Mouse (Mus musculus) thymus, adult 2 months (tissue): ENCODE measurements around the gene Auts2.

Experiments used
- CTCF ChIP-seq: fragments of 200-500 bp; IDR thresholded peaks from 2 replicates; pipeline ENCODE4 v1.5.1; 2012; ENCODE audit warnings: mild to moderate bottlenecking, control low read depth, low read length, moderate library complexity, borderline replicate concordance; ENCODE audit not compliant: control insufficient read depth, poor library complexity, insufficient read depth; ENCODE audit errors: extremely low read depth
- POLR2A ChIP-seq: fragments of 200-500 bp; IDR thresholded peaks from 2 replicates; pipeline ENCODE4 v1.6.1; 2012; ENCODE audit warnings: mild to moderate bottlenecking, low read length, control low read depth, moderate library complexity; ENCODE audit not compliant: control insufficient read depth, poor library complexity, insufficient read depth; ENCODE audit errors: extremely low read depth

DNA sequence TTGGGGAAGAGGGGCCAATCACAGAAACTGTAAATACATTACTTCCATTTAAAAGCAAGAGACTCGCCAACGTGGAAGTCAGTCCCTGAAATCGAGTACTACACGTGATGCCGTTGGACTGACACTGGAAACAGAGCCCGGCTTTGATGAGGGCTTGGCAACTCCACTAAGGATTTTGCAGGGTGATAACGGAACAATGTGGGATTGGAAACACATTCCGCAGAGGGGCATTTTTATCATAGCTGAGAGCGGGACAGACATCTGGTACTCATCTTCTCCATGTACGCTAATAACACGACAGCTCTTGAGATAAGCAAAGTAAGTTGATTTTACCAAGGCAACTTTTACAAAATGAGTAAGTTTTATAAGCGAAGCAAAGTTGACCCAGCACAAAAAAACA, 514.1 kb downstream of the Auts2 start:
- TF ChIP-seq POLR2A (no peak), CTCF (no peak)
